Mouse (Mus musculus) cerebral cortex, adult 2 months (tissue): Measurements from ENCODE around the gene Vps4b.

Experiments used
- WGBS: fragments of 180-500 bp; shearing (Covaris S2); methylation state at CpG from one replicate; pipeline ENCODE4 v1.1.7; 2018; 5-methylcytosine and 5-hydroxymethylcytosine counted together

Vps4b gene

GRCm38 (mm10) chr1:106750656-106751055 lies 45.9 kb downstream of the Vps4b start:
- 64% methylated on average over 1 of the region's 1 CpGs for WGBS

GRCm38 (mm10) chr1:106748555-106749315 lies 47.8 kb downstream of the Vps4b start:
- WGBS, result 83% methylated on average over 6 of the region's 6 CpGs

DNA sequence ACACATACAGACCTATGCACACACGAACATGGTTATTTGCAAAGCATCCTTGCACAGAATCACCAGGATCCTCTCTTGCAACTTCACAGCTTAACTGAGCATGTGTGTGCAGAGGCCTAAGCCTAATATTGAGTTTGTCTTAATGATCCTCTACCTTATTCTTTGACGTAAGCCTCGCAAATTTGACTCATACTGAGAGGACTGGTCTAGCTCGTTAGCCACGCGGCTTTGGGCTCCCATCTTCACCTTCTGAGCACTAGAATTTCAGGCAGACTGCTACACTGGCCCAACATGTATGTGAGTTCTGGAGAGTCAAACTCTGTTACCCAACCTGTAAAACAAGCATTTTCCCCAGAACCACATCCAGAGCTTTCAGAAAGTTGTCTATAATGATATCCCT lies 53.5 kb downstream of the Vps4b start:
- 83% methylated on average over 6 of the region's 6 CpGs for WGBS

- WGBS, result 96% methylated on average over 4 of the region's 4 CpGs
Observed at GRCm38 (mm10) chr1:106740735-106741134, 55.8 kb downstream of the Vps4b start.

- WGBS, result 47% methylated on average over 5 of the region's 5 CpGs
Observed at GRCm38 (mm10) chr1:106739810-106740209, 56.7 kb downstream of the Vps4b start.

- 93% methylated on average over 3 of the region's 3 CpGs for WGBS
Observed at GRCm38 (mm10) chr1:106738092-106738491, 58.4 kb downstream of the Vps4b start.

GRCm38 (mm10) chr1:106736211-106736610 lies 60.3 kb downstream of the Vps4b start:
- WGBS, result 89% methylated on average over 8 of the region's 8 CpGs

DNA sequence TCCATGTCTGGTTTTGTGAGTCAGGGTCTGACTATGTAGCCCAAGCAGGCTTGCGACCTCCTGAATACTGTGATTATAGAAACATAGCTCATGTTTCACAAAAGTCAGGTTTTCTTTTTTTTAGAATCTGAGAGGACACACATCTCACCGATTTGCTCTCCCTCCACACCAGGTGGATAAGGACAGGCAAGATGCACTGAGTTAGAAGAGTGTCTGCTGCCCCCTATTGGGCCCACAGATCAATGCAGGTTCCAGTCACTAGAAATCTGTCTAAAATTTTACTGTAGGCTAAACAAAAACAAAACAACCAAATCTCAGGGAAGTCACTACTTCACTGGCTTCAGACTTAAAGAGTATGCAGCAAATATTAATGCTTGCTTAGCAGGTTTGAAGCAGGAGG lies 60.9 kb downstream of the Vps4b start:
- WGBS, result 60% methylated on average over 2 of the region's 2 CpGs

GRCm38 (mm10) chr1:106722061-106722460 lies 74.5 kb downstream of the Vps4b start:
- 67% methylated on average over 5 of the region's 5 CpGs for WGBS

GRCm38 (mm10) chr1:106717736-106718135 lies 78.8 kb downstream of the Vps4b start:
- 62% methylated on average over 7 of the region's 7 CpGs for WGBS

DNA sequence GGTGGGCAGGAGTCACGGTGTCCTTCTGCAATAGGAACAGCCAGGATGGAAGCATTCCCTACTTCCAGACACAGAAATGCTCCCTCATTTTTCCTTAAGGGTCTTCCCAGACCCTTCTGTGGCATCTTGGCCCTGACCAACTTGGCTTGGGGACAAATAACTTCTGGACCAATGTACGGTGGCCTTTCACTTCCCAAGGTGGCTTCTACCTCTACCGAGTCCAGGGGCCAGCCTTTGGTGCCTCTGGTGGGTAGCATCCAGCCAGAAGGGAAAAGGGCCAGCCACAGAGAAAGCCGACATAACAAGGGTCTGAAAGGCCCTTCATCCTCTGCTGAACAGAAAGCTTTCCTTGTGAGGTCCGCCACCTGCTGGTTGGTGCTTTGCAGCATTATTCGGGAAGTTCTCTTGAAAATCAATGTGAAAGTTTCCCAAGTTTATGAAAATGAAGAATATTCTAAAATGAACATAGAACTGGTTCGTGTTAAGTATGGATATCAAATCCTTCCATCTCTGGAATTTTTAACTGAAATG lies 79.4 kb downstream of the Vps4b start:
- 22% methylated on average over 7 of the region's 7 CpGs for WGBS

DNA sequence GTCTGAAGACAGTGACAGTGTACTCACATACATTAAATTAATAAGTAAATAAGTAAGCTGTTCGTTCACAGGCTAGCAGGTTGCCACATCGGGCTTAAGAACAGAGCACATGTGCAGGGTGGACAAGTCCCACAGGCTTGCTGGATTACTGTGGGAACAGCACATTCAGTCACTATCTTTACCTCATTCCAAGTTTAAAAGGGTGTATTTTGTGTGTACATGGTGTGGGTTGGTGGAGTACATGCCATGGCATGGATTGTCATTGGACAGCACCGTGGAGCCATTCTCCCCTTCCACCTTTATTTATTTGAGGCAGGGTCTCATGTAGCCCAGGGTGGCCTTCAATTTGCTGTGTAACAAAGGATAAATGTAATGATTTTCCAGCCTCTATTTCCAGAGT lies 80.4 kb downstream of the Vps4b start:
- WGBS, result 90% methylated on average over 3 of the region's 3 CpGs

DNA sequence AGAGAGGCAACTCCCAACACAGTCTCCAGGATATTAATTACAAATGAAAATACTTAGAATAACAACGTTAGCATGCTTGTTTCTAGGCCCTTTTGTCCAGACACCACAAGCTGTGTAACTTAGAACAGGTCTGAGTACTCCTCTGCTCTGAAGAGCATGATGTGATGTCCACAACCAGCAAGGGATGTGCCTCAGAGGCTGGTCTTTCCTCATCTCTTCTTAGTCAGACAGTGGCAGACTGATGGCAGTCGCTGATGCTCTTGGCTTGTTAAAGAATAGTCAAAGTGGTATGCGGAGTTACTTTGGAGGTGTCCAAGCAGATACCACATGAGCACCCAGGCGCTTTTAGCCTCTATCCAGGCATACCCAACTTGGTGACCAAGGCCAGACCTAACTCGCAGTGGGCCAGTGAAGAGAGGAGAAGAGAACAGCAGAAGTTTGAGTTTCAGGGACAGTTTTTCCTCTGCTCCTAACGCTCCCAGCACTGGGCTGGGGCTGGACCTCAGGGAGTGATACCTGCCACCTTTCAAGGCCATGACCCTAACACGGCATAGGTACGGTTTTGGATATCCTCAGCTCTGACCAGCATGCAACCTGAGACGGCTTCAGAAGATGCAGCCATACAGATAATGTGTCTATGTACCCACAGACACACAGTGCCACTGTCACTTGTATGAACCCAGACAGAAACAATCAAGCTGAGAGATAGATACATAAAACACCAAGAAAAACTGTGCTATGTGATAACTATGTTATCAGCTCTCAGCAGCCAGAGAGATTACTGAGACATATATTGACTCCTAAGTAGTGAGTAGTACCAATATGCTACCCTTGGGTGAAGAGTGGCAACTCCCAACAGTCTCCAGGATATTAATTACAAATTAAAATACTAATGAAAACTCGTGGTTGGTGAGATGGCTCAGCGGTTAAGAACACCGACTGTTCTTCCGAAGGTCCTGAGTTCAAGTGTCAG lies 81.1 kb downstream of the Vps4b start:
- 93% methylated on average over 13 of the region's 13 CpGs for WGBS

DNA sequence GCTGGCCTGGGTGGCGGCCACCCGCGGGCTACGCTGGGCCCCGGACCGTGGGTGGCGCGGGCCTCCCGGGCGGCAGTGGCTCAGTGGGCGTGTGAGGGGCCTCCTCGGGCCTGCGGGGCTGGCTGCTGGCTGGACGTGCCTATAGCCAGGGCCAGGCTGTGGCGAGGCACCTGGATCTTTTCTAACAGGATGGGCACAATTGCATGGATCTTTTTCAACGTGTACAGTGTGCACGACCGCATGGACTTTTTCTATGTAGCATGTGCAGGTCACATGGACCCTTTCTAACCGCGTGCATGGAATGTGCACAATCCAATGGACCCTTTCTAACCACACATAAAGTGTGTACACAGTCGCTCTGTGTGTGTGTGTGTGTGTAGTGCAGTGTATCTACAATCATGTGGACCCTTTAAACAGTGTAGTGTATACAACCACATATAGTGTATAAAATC lies 82.0 kb downstream of the Vps4b start:
- WGBS, result 4% methylated on average over 21 of the region's 21 CpGs
